Mouse (Mus musculus): ENCODE results near the gene Kansl3.

Gene Kansl3

GRCm38 (mm10) chr1:36321829-36322573 lies 47.0 kb downstream of the Kansl3 start:
- DNase-seq (ENCODE audit: low spot score): no peak

- no peak for DNase-seq (ENCODE audit: low spot score)
These were observed 47.8 kb downstream of the Kansl3 start for GRCm38 (mm10) chr1:36321164-36321563.

- no peak for DNase-seq (ENCODE audit: low spot score)
These were observed 53.2 kb downstream of the Kansl3 start for GRCm38 (mm10) chr1:36315776-36316100.

GRCm38 (mm10) chr1:36314959-36315775 lies 53.8 kb downstream of the Kansl3 start:
- no peak for DNase-seq (ENCODE audit: low spot score)

- peak; percentile 57 for DNase-seq (ENCODE audit: low spot score)
These were observed 59.5 kb downstream of the Kansl3 start for GRCm38 (mm10) chr1:36309498-36309901.

GRCm38 (mm10) chr1:36308966-36309475 lies 60.0 kb downstream of the Kansl3 start:
- no peak for DNase-seq (ENCODE audit: low spot score)

GRCm38 (mm10) chr1:36308451-36308901 lies 60.5 kb downstream of the Kansl3 start:
- DNase-seq (ENCODE audit: low spot score): no peak

GRCm38 (mm10) chr1:36307495-36308280 lies 61.3 kb downstream of the Kansl3 start, which contains the start of gene Arid5a:
TSS of gene Arid5a (plus strand) at chr1:36307733.
- DNase-seq (ENCODE audit: low spot score): peak; percentile 82

GRCm38 (mm10) chr1:36307121-36307494 lies 61.9 kb downstream of the Kansl3 start:
- DNase-seq (ENCODE audit: low spot score): no peak

GRCm38 (mm10) chr1:36306120-36306519 lies 62.9 kb downstream of the Kansl3 start:
- DNase-seq (ENCODE audit: low spot score): no peak

GRCm38 (mm10) chr1:36304764-36305163 lies 64.2 kb downstream of the Kansl3 start:
- no peak for DNase-seq (ENCODE audit: low spot score)

- DNase-seq (ENCODE audit: low spot score): peak; percentile 72
These were observed 65.3 kb downstream of the Kansl3 start for GRCm38 (mm10) chr1:36303381-36304320.

- no peak for DNase-seq (ENCODE audit: low spot score)
These were observed 66.0 kb downstream of the Kansl3 start for GRCm38 (mm10) chr1:36302957-36303356.

GRCm38 (mm10) chr1:36302273-36302672 lies 66.7 kb downstream of the Kansl3 start:
- no peak for DNase-seq (ENCODE audit: low spot score)

GRCm38 (mm10) chr1:36300486-36300885 lies 68.5 kb downstream of the Kansl3 start:
- DNase-seq (ENCODE audit: low spot score): no peak

GRCm38 (mm10) chr1:36299676-36300075 lies 69.3 kb downstream of the Kansl3 start:
- DNase-seq (ENCODE audit: low spot score): no peak

- no peak for DNase-seq (ENCODE audit: low spot score)
These were observed 69.9 kb downstream of the Kansl3 start for GRCm38 (mm10) chr1:36299126-36299525.

- DNase-seq (ENCODE audit: low spot score): no peak
These were observed 70.9 kb downstream of the Kansl3 start for GRCm38 (mm10) chr1:36298107-36298506.

- DNase-seq (ENCODE audit: low spot score): no peak
These were observed 72.4 kb downstream of the Kansl3 start for GRCm38 (mm10) chr1:36296466-36297149.

- no peak for DNase-seq (ENCODE audit: low spot score)
These were observed 74.6 kb downstream of the Kansl3 start for GRCm38 (mm10) chr1:36294402-36294801.
